Mouse (Mus musculus) liver, embryonic 15.5 days (tissue): ENCODE results near the gene Ggact. TPM values are rescaled to one million over a fixed set of nuclear protein-coding genes. Genes with fewer than 3 reads are reported as not detected.

Experiments used
- ATAC-seq: fragments of 200-750 bp; cut with Nextera tagmentation; 2 replicates; pipeline ENCODE4 v1.8.0; 2017; ENCODE audit warnings: moderate number of reproducible peaks, mild to moderate bottlenecking, moderate library complexity; ENCODE audit not compliant: insufficient read depth
- H3K27ac ChIP-seq: fragments of 300-500 bp; sonication (generic); replicated peaks from 2 replicates; pipeline ENCODE4 v1.5.1; 2015; ENCODE audit warnings: mild to moderate bottlenecking, inconsistent platforms
- H3K27me3 ChIP-seq: fragments of 300-500 bp; sonication (generic); 2 replicates; pipeline ENCODE4 v1.6.1; 2015; ENCODE audit warnings: mild to moderate bottlenecking, inconsistent platforms
- H3K36me3 ChIP-seq: fragments of 300-500 bp; sonication (generic); replicated peaks from 2 replicates; pipeline ENCODE4 v1.6.1; 2015; ENCODE audit warnings: moderate library complexity, mild to moderate bottlenecking, inconsistent platforms
- H3K4me1 ChIP-seq: fragments of 300-500 bp; sonication (generic); replicated peaks from 2 replicates; pipeline ENCODE4 v1.6.1; 2015; ENCODE audit warnings: inconsistent platforms
- H3K4me2 ChIP-seq: fragments of 300-500 bp; sonication (generic); 2 replicates; pipeline ENCODE4 v1.6.1; 2015; ENCODE audit warnings: moderate library complexity, mild to moderate bottlenecking, inconsistent platforms
- H3K4me3 ChIP-seq: fragments of 300-500 bp; sonication (generic); replicated peaks from 2 replicates; pipeline ENCODE4 v1.5.1; 2015; ENCODE audit warnings: mild to moderate bottlenecking, inconsistent platforms
- H3K9ac ChIP-seq: fragments of 300-500 bp; sonication (generic); 2 replicates; pipeline ENCODE4 v1.6.1; 2015; ENCODE audit warnings: moderate library complexity, mild to moderate bottlenecking, inconsistent platforms
- H3K9me3 ChIP-seq: fragments of 300-500 bp; sonication (generic); replicated peaks from 2 replicates; pipeline ENCODE4 v1.6.1; 2016; ENCODE audit warnings: inconsistent platforms
- WGBS: fragments of 180-500 bp; shearing (Covaris S2); methylation state at CpG from one replicate; pipeline ENCODE4 v1.1.7; 2015; ENCODE audit warnings: mixed read lengths; ENCODE audit not compliant: insufficient replicate concordance; 5-methylcytosine and 5-hydroxymethylcytosine counted together
- polyA plus RNA-seq: library from polyadenylated mRNA; unstranded; fragments of >200 nt; fragmentation: Nextera tagmentation; extraction: Ambion mirVana; gene quantifications from 2 replicates; pipeline ENCODE4 v1.2.1, GENCODE M21; 2015

Ggact gene
- polyA plus RNA-seq, 1 experiment from 2014 or later, result 17.1 TPM

DNA sequence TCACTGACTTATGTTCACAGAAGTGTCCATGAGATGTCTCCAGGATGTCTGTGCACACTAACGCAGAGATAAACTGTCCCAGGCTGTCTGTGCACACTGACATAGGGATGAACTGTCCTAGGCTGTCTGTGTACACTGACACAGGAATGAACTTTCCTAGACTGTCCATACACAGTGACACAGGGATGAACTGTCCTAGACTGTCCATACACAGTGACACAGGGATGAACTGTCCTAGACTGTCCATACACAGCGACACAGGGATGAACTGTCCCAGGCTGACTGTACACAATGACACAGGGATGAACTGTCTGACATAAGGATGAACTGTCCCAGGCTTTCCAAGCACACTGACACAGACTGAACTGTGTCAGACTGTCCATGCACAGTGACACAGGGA, 88.1 kb downstream of the Ggact start:
- 63% methylated on average over 2 of the region's 2 CpGs for WGBS
- no peaks in the 10 kb centered on the region for H3K36me3 ChIP-seq
- no peaks in the 10 kb centered on the region for H3K27me3 ChIP-seq
- no peaks in the 10 kb centered on the region for H3K4me1 ChIP-seq
- H3K4me2 ChIP-seq, result no peak overlapping the region
- no peaks in the 10 kb centered on the region for H3K9me3 ChIP-seq
- no peak for ATAC-seq
- no peak overlapping the region for H3K27ac ChIP-seq
- no peak overlapping the region for H3K4me3 ChIP-seq
- H3K9ac ChIP-seq, result no peak overlapping the region

DNA sequence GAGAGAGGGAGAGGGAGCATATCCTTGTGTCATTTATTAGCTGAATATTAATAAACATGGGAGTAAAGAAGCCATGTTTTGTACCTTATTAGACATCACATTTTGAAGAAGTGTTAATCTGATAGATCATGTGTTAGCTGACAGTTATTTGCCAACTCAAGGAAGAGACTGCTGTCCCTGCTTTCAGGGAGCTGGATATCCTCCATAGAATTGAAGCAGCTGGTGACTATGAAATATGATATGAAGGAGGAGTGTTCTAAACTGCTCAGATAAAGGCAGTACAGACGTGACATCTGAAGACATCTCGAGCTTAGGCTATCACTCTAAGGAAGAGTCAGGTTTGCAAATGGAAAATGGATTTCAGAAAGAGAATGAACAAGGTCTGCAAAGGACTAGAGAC, 89.8 kb downstream of the Ggact start:
- Histone ChIP-seq H3K4me3 (no peak overlapping the region), H3K9me3 (no peaks in the 10 kb centered on the region), H3K27me3 (no peaks in the 10 kb centered on the region), H3K27ac (no peak overlapping the region), H3K36me3 (no peaks in the 10 kb centered on the region), H3K4me1 (no peaks in the 10 kb centered on the region), H3K9ac (no peak overlapping the region), H3K4me2 (no peak overlapping the region)
- no peak for ATAC-seq
- WGBS, result 25% methylated on average over 2 of the region's 2 CpGs

DNA sequence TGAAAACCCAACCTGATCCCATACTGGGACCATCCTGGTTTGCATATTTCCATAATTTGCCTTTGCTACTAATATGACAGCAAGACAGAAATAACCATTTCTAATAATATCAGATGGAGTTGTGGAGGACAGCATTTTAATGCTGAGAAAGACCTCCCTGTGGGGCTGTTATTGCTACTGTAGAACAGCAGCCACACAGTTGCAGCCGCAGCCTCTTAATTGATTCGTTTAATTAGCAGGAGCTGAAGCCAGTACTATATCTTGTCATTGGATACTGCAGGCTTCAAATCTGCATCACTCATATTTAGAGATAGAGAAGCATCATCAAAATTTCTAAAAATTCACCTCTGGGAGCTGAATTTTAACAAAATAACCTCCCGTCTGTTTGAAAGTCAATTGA, 92.6 kb downstream of the Ggact start:
- Histone ChIP-seq H3K9me3 (no peaks in the 10 kb centered on the region), H3K9ac (no peak overlapping the region), H3K27ac (no peak overlapping the region), H3K36me3 (no peaks in the 10 kb centered on the region), H3K27me3 (no peaks in the 10 kb centered on the region), H3K4me3 (no peak overlapping the region), H3K4me1 (no peaks in the 10 kb centered on the region), H3K4me2 (no peak overlapping the region)
- no peak for ATAC-seq
- WGBS, result 69% methylated on average over 3 of the region's 3 CpGs

DNA sequence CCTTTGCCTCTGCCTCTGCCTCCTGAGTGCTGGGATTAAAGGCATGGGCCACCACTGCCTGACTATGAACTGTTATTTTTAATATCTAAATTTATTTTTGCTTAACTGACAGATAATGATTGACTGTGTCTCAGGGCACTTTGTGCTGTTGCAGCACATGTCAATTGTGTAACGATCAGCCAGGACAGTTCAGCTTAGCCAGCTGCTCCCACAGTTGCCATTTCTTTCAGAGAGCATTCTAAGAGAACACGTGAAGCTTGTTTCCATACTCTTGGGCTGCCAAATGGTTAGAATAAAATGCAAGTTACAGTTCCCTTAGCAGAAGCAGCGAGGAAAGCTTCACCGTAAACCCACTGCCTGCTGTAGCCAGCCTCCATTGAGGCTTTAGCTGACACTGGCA, 113.3 kb downstream of the Ggact start:
- H3K9me3 ChIP-seq, result no peaks in the 10 kb centered on the region
- H3K4me2 ChIP-seq, result no peak overlapping the region
- no peaks in the 10 kb centered on the region for H3K36me3 ChIP-seq
- no peak overlapping the region for H3K27ac ChIP-seq
- no peaks in the 10 kb centered on the region for H3K4me1 ChIP-seq
- no peak overlapping the region for H3K9ac ChIP-seq
- H3K27me3 ChIP-seq, result no peaks in the 10 kb centered on the region
- ATAC-seq, result no peak
- no peak overlapping the region for H3K4me3 ChIP-seq
- 62% methylated on average over 4 of the region's 4 CpGs for WGBS

DNA sequence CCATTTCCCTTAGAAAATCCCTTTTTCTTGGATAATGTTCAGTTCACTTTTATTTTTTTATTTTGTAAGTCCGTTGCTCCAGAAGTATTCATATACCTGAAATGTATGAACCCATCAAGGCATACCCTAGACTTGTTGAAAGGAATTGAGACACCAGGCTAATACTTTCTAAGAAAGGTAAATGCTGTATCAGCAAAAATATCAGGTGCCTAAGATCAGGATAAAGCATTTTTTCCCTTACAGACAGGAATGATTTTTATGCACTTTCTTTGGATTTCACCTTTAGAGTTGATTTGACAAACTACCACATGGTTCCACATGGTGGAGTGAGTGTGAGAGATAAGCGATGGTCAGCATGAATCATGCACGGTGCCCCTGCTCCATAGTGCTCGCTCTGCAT, 120.2 kb downstream of the Ggact start:
- H3K9ac ChIP-seq, result no peak overlapping the region
- no peaks in the 10 kb centered on the region for H3K9me3 ChIP-seq
- H3K27me3 ChIP-seq, result no peaks in the 10 kb centered on the region
- WGBS, result 64% methylated on average over 4 of the region's 4 CpGs
- no peaks in the 10 kb centered on the region for H3K36me3 ChIP-seq
- no peak overlapping the region for H3K4me3 ChIP-seq
- H3K27ac ChIP-seq, result no peak overlapping the region
- H3K4me1 ChIP-seq, result no peaks in the 10 kb centered on the region
- no peak for ATAC-seq
- H3K4me2 ChIP-seq, result no peak overlapping the region

DNA sequence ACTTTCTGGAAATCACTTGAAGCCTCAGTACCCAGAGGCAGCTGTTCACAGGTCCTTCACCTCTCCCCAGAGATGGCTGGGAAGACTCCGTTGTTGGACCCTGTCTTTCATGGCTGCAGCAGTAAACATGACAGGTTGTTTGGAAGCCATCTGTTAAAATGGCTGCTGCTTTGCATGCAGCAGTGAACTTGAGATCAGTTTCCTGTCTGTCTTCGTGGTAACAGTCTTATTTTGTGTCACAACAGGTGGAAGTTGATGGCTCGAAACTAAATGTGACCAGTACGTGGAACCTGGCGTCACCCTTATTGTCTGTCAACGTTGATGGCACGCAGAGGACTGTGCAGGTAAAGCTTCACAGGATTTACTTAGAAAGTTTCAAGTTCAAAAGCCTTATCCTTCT, 123.4 kb downstream of the Ggact start:
- Histone ChIP-seq H3K4me1 (no peaks in the 10 kb centered on the region), H3K9me3 (no peaks in the 10 kb centered on the region), H3K36me3 (no peaks in the 10 kb centered on the region), H3K27ac (no peak overlapping the region), H3K4me3 (no peak overlapping the region), H3K27me3 (no peaks in the 10 kb centered on the region), H3K4me2 (no peak overlapping the region), H3K9ac (no peak overlapping the region)
- WGBS, result 50% methylated on average over 7 of the region's 7 CpGs
- ATAC-seq, result no peak

DNA sequence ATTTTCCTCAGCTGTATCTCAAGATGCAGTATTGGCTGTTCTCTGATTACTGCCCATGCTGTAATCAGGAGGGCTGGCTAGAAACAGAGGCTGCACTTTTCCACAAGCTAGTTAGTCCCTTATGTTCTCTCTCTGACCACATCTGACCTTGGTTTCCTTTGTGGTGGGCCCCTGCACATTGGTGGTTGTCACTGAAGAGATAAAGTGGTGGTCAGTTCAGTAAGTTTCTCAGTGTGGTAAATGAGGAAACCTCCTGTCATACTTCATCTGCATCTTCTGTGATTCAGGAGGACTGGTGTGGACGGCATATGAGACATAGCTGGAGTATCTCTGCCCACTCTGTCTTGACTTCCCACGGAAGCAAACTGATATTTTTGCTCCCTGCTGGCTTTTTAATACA, 125.4 kb downstream of the Ggact start:
- Histone ChIP-seq H3K9ac (no peak overlapping the region), H3K9me3 (no peaks in the 10 kb centered on the region), H3K4me1 (no peaks in the 10 kb centered on the region), H3K27me3 (no peaks in the 10 kb centered on the region), H3K27ac (no peak overlapping the region), H3K36me3 (no peaks in the 10 kb centered on the region), H3K4me2 (no peak overlapping the region), H3K4me3 (no peak overlapping the region)
- 10% methylated on average over 2 of the region's 2 CpGs for WGBS
- no peak for ATAC-seq

DNA sequence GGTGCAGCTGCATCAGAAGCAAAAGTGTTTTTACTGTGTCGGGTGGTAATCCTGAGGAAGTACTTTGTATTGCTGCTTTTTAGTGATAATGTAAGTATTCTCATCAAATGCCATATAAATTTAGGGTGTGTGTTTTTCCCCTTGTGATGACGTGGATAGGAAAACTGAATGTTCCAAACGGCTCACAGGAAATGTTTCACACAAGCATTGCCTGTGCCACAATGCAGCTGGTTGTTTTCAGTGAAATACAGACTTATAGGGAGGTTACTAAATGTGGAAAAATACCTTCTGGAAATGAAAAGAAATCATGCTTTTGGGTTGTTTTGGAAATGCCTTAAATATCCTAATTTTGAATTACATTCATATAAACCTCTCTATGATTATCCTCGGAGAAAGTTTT, 128.9 kb downstream of the Ggact start:
- Histone ChIP-seq H3K4me2 (no peak overlapping the region), H3K9ac (no peak overlapping the region), H3K27ac (no peak overlapping the region), H3K9me3 (no peaks in the 10 kb centered on the region), H3K36me3 (no peaks in the 10 kb centered on the region), H3K4me3 (no peak overlapping the region), H3K27me3 (no peaks in the 10 kb centered on the region), H3K4me1 (no peaks in the 10 kb centered on the region)
- WGBS, result 29% methylated on average over 4 of the region's 4 CpGs
- ATAC-seq, result no peak

DNA sequence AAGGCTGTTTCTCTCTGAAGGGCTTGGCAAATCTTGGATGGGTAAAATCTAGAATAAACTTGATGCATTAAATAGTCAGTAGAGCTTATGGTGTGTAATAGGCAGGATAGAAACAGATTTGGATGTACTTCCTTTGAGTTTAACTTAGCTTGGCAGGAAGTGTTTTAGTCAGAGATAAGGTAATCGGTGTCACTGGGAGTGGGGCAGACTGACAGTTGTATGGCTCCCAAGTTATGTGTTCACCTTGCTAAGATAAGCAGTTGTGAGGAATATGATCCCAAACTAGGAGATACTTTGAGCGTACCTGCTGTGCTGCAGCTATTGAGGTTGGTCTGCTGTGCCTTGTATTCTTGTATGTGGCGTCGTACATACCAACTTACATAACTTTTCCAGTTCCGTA, 147.1 kb downstream of the Ggact start:
- H3K36me3 ChIP-seq, result no peaks in the 10 kb centered on the region
- no peak overlapping the region for H3K27ac ChIP-seq
- no peak; the same call in 1 of the 2 replicates for ATAC-seq
- H3K4me2 ChIP-seq, result no peak overlapping the region
- no peaks in the 10 kb centered on the region for H3K4me1 ChIP-seq
- WGBS, result 42% methylated on average over 5 of the region's 5 CpGs
- no peaks in the 10 kb centered on the region for H3K27me3 ChIP-seq
- H3K9me3 ChIP-seq, result no peaks in the 10 kb centered on the region
- H3K4me3 ChIP-seq, result no peak overlapping the region
- no peak overlapping the region for H3K9ac ChIP-seq

Other genes starting within 250 kb of the Ggact start
- 2.4 and 2.6 TPM in 2 replicates for gene Tmtc4, start 70.3 kb upstream of the Ggact start, polyA plus RNA-seq